Mouse (Mus musculus) left cerebral cortex, postnatal 10 days (tissue): Measurements from ENCODE around the gene Atp6v1c2. TPM values are rescaled to one million over a fixed set of nuclear protein-coding genes. Genes with fewer than 3 reads are reported as not detected.

ENCODE experiments used
- DNase-seq, 2 experiments: peaks; one replicate each; pipeline ENCODE4 v3.0.0; 2021 to 2022; ENCODE audit warnings: low spot score in 2 of 2, mixed read lengths in 1 of 2; ENCODE audit errors: extremely low spot score in 1 of 2
- intact Hi-C: fragments of 180-260 bp; cut with DNase I; formaldehyde crosslinking; loops from one replicate; pipeline ENCODE4 v1.15.1; 2025
- total RNA-seq, 2 experiments: library from RNA; stranded (reverse); gene quantifications; 2 replicates each; pipeline ENCODE4 v1.2.3; 2021

The Atp6v1c2 gene
- total RNA-seq, 2 experiments from 2014 or later, result 6.6 to 8.1 TPM

DNA sequence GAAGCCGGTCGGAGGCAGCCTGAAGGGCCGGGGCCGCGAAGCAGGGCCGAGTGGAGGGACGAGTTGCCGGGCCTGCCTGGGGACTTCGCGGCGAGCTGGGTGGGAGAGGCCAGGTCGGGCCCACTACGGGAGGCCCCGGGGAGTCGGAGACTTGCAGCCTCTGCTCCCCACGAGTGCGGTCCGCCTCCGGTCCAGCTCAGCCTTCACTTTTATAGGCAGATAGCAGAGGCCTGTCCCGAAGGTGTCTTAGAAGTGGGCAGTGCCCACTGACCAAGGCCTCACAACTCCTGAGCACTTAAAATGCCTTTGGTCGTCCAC lies 62.5 kb downstream of the Atp6v1c2 start:
- intact Hi-C loops, result no loop called here
- no peak for DNase-seq

DNA sequence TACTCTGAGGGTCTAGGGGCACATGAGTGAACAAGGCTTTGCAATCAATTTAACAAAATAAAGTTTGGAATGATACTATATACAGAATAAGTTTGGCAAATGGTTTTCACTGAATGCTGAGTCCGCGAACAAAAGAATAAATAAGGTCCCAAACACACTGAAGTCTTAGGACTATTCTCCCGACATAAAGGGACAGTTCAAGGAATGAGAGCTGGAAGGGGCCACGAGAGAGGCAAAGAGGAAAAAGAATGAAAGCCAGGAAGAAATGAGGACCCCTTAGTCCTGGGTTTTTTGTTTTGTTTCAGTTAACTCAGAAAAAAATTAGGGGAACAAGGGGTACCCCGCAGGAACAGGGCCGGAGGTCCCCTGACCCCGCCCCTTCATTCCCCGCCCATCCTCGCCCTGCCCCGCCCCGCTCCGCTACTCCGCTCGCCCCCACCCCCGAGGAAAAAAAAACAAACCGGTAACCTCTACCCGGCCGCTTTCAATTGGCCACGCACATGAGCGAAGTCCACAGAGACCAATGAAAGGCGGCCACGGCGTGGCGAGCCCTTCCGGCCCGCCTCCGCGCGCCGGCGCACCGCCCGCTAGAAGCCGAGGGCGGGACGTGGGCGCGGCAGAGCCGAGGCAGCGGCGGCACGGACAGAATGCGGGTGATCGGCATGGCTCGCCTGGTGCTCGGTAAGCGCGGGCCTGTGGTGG lies 63.0 kb downstream of the Atp6v1c2 start, which contains the start of gene Pdia6:
TSS of gene Pdia6 (plus strand) at position 575 of the 702 bp plus-strand sequence.
- DNase-seq, result peak; percentile 90 to 94
- intact Hi-C loops, result no loop called here

DNA sequence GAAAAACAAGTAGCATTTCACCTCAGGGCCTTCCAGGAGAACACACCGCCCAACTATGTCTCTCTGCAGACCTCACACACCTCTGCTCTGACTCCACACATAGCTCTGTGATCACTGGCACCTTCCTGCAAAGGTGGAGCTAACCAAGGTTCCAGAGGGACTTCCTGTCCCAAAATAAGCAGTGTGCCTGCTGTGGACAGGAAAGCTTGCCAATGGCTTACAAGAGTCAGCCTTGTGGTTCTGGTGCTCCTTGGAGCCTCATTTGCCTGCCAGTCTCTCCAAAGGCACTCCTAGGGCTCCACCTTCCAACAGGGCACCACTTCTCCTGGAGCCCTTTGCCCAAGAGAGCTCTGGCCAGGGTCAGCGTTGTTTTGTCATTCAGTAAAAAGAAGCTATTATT lies 64.3 kb downstream of the Atp6v1c2 start:
- DNase-seq, result no peak
- intact Hi-C loops, result no loop called here

DNA sequence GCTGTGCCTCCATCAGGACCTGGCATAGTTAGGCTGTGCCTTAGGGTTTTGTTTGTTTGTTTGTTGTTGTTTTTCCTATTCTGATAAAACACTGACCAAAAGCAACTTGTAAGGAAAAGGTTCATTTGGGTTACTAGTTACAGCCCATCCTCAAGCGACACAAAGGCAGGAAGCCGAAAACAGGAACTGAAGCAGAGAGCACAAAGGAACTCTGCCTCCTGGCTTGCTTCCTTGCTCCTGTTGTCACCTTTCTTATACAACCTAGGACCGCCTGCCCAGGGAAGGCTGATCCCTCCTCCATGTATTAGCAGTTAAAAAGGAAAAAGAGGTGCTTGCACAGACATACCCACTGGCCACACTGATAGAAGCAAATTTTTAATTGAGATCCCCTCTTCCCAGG lies 65.3 kb downstream of the Atp6v1c2 start:
- intact Hi-C loops, result no loop called here
- no peak for DNase-seq

DNA sequence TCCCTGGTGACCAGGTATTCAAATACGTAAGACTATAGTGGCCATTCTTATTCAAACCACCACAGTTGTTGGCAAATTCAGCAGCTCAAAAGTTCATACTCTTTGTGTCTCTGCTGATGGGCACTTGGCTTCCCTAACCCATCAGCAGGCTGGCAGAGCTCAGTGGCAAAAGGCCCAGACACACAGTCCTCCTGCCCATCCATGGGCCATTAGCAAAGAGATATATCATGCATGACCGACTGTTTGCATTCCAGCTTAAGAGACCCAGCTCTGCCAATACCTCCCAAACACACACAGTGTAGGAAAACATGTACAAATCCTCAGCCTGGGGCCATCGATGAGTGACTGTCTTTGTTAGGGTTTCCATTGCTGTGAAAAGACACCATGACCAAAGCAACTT lies 68.2 kb downstream of the Atp6v1c2 start:
- intact Hi-C loops, result no loop called here
- no peak for DNase-seq

DNA sequence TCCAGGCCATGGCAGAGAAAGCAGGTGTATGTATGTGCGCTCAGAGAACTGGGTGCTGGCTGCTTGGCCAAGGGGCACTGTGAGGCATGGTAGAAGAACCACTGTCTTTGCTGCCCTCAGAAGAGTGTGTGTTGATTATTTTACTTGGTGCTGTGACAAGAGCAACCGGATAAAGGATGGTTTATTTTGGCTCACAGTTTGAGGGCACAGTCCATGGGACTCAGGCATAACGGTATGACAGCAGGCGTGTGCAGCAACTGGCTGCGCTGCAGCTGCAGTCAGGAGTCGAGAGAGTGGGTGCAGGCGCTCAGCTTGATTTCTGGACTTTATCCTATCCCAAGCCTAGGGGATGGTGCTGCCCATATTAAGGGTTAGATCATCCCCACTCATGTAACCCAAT lies 70.7 kb downstream of the Atp6v1c2 start:
- intact Hi-C loops, result loop anchor here (5.0 kb wide), 1 partner anchor 446 kb away; the partner anchor contains the start of gene E2f6
- no peak for DNase-seq

DNA sequence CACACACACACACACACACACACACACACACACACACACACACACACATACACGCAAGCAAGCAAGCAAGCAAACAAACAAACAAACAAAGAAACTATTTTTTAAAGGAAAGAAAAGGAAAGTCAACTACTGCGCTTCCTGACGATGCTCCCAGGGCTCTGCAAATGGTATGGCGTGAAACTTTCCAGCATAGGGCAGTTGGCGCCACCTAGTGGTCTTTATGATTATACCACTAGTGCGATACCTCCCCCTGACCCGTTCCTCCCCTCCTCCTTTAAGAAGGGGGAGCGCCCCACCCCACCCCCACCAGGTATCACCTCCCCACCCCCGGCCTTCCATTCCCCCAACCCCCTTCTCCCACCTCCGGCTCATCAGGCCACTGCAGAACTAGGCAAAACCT lies 72.3 kb downstream of the Atp6v1c2 start:
- intact Hi-C loops, result loop anchor here (2.0 to 5.0 kb wide), 2 partner anchors 224 to 445 kb away; partner anchors contain the start of gene E2f6
- peak; percentile 62 to 67 for DNase-seq

DNA sequence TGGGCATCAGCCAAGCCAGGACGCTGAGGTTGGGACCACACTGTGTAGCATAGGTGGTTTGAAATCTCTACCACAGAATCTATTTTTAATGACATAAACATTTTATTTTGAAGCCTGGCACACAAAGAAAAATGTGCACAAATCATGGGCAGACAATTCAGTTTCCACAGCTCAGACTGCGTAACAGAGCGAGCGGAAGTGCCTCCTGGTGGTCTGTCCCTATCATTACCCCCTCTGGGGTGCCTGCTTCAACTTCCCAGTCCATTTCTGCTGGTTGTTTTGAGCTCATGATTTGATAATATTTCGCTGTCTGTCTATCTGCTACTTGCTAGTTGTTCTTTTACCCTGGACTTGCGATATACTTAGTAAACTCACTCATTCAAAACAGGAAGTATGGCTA lies 73.6 kb downstream of the Atp6v1c2 start:
- intact Hi-C loops, result loop anchor here (2.0 to 5.0 kb wide), 2 partner anchors 223 to 443 kb away; partner anchors contain the start of gene E2f6
- no peak for DNase-seq

DNA sequence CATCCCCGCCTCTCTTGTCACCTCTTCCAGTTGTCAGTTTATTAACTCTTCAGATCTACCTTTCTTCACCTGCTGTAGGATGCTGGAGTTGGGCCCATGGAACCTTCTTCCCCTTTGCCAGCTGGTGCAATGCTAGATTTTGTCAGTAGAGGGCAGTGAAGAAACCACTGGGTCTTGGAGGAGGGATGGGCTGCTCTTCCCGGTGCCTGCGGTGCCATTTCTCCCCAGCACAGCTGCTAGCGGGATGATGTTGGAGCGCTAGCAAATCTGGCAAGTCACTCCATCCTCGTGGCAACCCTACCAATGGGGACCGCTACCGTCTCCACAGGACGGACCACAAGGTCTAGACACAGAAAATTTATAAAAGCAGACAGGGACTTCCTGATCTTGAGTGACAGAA lies 76.1 kb downstream of the Atp6v1c2 start:
- peak; percentile 46 to 75 for DNase-seq
- intact Hi-C loops, result loop anchor here (5.0 kb wide), 1 partner anchor 76 kb away; the partner anchor contains the start of gene Kcnf1

DNA sequence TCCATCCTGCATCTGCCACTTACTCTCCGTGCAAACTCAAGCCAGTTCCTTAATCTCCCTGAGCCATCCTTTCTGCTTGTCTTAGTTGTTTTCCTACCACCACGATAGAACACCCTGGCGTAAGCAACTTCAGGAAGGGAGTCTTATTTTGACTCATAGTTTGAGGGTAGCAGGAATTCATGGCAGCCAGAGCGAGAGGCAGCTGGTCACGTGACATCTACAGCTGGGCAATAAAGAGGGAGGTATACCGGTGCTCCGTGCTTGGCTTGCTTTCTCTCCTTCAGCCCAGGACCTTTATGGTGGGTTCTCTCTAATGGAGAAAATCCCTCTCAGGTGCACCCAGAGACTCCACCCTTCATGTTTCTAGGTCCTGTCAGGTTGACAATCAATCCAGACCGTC lies 78.2 kb downstream of the Atp6v1c2 start:
- no peak for DNase-seq
- intact Hi-C loops, result loop anchor here (5.0 kb wide), 1 partner anchor 74 kb away; the partner anchor contains the start of gene Kcnf1

DNA sequence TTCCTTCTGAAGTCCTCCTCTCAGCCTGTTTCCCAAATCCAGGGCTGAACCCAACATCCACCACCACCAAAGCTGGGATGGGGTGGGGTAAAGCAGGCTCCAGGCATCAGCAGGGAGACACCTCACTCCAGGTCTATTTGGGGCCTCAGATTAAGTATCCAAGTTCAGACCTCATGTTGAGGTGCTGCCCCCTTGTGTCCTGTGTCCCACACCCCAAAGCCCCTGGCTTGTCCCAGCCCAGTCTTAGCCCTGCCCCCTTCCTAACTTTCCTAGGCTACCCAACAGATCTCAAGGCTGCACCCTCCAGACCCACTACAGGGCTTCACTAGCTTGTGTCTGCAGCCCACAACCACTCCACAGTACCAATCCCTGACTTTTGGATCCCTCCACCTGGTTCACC lies 87.1 kb downstream of the Atp6v1c2 start:
- no peak for DNase-seq
- intact Hi-C loops, result no loop called here

DNA sequence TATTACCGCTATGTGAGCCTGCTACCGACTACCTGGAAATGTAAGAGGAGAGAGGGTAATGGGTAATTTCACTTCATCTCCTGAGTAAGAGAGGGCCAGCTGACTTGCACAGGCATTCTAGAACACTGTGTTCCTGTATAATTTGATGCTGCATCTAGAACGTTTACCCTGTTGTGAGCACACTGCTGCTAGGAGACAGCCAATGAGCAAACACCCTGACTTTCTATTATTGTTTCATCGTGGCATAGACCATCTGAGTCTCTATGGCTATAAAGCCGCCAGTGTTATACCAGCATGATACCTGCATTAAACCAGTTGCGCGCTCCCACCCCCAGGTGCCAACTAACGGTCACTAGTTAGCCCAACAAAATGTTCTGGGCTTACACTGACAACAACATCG lies 87.5 kb downstream of the Atp6v1c2 start:
- no peak for DNase-seq

DNA sequence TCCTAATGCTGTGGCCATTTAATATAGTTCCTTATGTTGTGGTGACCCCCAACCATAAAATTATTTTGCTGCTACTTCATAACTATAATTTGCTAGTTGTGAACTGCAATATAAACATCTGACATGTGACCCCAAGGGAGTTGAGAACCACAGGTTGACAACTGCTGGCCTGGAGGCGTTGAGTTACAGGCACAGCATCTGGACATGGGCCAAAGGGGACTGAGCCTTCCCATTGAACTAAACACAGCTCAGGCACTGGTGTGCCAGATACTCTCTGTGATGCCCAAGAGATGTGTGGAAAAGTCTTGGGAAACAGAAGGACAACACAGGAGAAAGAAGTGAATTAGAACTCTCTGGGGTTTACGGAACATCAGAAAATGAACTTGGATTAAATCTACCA lies 88.1 kb downstream of the Atp6v1c2 start:
- no peak for DNase-seq
- intact Hi-C loops, result no loop called here

More for the DNA sequence above, 87.5 kb downstream of the Atp6v1c2 start:
- intact Hi-C loops, result no loop called here

DNA sequence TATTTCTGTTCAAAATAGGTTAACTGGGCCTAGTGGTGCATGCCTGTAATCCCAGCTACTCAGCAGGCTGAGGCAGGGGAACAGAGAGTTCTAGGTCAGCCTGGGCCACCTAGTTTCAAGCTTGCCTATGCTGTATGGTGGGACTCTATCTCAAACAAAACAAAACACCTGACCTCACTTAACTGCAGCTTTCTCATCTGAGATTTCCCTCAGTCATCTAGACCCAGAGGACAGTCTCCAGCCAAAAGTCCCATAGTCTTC lies 89.8 kb downstream of the Atp6v1c2 start:
- intact Hi-C loops, result no loop called here
- DNase-seq, result no peak

DNA sequence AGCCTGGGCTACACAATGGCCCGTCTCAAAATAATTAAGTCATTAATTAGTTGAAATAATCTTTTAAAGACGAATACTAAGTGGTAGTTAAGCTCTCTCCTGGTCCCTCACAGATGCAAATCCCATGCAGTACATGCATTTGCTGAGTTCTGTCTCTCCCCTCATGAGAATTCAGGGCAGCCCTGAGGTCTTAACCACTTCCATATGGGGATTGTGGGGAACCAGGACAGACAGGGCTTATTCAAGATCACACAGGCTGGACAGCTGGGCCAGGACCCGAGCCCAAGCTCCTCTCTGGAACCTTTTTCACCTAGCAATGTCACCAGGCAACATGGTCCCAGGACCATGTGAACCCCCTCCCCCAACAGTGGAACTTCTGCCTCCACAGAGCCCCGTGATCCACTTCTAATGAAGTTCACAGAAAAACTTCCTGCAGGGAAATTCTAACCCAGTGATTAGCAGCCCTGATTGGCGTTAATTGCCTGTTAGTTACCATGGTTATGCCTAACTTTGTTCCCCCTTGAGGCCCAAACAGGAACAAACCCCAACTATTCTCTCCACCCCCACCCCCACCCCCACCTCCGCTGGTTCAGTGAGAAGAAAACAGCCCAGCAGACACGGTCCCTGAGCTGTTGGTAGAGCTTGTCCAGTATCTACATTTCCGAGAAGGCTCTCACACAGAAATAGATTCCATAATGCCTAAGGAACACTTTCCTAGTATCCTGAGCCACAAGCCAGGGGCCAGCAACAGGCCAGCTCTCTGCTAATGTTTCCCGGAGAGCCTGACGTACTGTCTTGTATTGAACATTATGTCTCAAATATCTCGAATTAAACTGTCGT lies 90.4 kb downstream of the Atp6v1c2 start:
- DNase-seq, result no peak
- intact Hi-C loops, result no loop called here

DNA sequence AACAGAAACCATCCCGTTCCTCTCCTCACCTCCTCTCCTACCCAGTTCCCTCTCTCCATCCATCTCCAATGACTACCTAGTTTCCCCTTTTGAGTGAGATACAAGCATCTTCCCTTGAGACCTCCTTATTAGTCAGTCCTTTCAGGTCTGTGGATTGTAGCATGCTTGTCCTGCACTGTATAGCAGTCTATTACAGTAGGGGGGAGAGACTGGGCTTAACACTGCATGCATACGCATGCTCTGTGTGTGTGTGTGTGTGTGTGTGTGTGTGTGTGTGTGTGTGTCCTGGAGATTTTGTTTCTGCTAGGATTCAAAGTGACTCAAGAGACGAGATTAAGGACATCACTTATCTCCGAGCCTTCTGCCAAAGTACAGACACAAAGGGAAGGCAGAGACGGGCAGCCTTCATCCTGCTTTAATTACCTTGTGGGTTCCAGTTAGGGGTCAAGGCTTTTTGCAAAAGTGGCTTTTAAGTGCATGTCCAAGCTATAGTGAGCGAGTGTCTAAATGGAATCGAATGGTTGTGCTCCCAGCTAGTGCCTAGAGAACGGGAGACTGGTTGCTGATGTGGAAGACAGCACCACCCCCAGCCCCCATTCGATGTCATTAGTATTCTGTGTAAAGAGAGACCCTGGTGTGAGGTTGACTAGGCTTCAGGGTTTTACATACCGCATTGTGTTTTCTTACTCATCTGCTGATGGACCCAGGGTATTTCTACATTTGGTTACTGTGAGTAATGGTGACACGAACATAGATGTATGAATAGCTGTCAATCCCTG lies 93.4 kb downstream of the Atp6v1c2 start:
- DNase-seq, result no peak
- intact Hi-C loops, result no loop called here
